Mouse (Mus musculus): Measurements from ENCODE around the gene Mxd3. TPM values are rescaled to one million over a fixed set of nuclear protein-coding genes. Genes with fewer than 3 reads are reported as not detected.
A peak's percentile ranks its signal among the peaks of the same experiment; 100 is the strongest.

The Mxd3 gene
- total and polyA plus RNA-seq, 2 experiments from 2014 or later, result 7.3 to 10.5 TPM

DNA sequence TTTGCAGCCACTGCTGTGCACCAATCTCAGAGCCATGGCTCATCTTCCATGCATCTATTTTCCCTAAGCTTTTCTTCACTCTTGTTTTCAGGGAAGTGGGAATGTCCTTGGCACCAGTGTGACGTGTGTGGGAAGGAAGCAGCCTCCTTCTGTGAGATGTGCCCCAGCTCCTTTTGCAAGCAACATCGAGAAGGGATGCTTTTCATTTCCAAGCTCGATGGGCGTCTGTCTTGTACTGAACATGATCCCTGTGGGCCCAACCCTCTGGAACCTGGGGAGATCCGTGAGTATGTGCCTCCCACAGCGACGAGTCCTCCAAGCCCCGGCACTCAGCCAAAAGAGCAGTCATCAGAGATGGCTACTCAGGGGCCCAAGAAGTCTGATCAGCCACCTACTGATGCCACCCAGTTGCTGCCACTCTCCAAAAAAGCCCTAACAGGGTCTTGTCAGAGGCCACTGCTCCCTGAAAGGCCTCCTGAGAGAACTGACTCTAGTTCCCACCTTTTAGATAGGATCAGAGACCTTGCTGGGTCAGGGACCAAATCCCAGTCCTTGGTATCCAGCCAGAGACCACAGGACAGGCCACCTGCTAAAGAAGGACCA lies 17.5 kb downstream of the Mxd3 start:
- no peak for TF ChIP-seq CTCF (IDR thresholded peaks at IDR 0.05; ENCODE audit: low read depth)
- H3K27ac ChIP-seq (ENCODE audit: low read depth, low read length), result no peak overlapping the region
- no peaks in the 10 kb centered on the region for H3K27me3 ChIP-seq (ENCODE audit: insufficient read depth, low read length)
- H3K4me2 ChIP-seq (ENCODE audit: low read depth), result no peak overlapping the region
- ATAC-seq (no peak), DNase-seq (no peak)
- no peak overlapping the region for H3K4me3 ChIP-seq (ENCODE audit: low read depth, low read length)
- no peaks in the 10 kb centered on the region for H3K9me3 ChIP-seq (ENCODE audit: low read length)
- peaks cover 73% of the 10 kb centered on the region for H3K36me3 ChIP-seq (ENCODE audit: insufficient read depth)
- 93% methylated on average over 8 of the region's 8 CpGs for WGBS
- H3K9ac ChIP-seq, result no peak overlapping the region
- no peaks in the 10 kb centered on the region for H3K4me1 ChIP-seq (ENCODE audit: insufficient read depth)

DNA sequence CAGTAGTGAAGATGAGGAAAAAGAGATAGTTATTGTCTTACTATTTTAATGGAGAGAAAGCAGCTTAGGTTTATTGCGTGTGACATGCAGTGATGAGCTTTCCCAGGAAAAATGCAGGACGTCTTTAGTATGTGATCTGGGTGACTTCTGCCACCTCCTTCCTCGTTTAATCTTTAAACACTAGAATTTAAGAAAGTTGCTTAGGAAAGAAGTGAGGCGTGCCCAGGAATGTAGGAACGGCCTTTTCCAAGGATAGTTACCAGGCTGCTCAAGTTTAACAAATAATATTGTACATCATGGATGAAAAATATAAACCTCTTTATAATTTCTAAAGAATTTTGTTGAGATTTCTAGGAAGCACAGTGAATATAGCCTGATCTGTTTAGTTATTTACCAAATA lies 28.7 kb downstream of the Mxd3 start:
- Histone ChIP-seq H3K4me3 (ENCODE audit: low read depth, low read length) (no peak overlapping the region), H3K9ac (no peak overlapping the region), H3K36me3 (ENCODE audit: insufficient read depth) (peaks cover 54% of the 10 kb centered on the region), H3K9me3 (ENCODE audit: low read length) (no peaks in the 10 kb centered on the region), H3K4me2 (ENCODE audit: low read depth) (no peak overlapping the region), H3K4me1 (ENCODE audit: insufficient read depth) (no peaks in the 10 kb centered on the region), H3K27ac (ENCODE audit: low read depth, low read length) (no peak overlapping the region), H3K27me3 (ENCODE audit: insufficient read depth, low read length) (no peaks in the 10 kb centered on the region)
- WGBS, result 94% methylated on average over 5 of the region's 5 CpGs
- DNase-seq (no peak), ATAC-seq (no peak)
- no peak for TF ChIP-seq CTCF (IDR thresholded peaks at IDR 0.05; ENCODE audit: low read depth)

DNA sequence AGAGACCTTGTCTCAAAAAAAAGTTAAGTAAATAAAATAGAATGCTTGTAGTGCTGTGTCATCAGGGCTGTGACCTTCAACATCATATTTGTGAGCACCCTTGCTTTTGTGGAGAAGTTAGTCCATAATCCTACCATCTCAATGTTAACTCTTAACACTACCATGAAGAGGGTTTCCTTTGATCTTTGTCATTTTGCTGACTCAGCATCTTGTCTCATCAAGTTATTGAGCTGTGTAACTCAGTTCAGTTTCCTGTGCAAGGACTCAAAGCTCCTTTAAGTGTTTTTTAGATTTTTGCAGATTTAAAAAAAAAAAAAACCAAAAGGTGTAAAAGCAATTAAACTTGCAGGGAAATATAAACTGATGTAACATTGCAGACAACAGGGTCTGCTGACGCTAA lies 32.9 kb downstream of the Mxd3 start:
- Histone ChIP-seq H3K4me2 (ENCODE audit: low read depth) (no peak overlapping the region), H3K27ac (ENCODE audit: low read depth, low read length) (no peak overlapping the region), H3K27me3 (ENCODE audit: insufficient read depth, low read length) (no peaks in the 10 kb centered on the region), H3K36me3 (ENCODE audit: insufficient read depth) (peaks cover 58% of the 10 kb centered on the region), H3K9ac (no peak overlapping the region), H3K9me3 (ENCODE audit: low read length) (no peaks in the 10 kb centered on the region), H3K4me1 (ENCODE audit: insufficient read depth) (no peaks in the 10 kb centered on the region), H3K4me3 (ENCODE audit: low read depth, low read length) (no peak overlapping the region)
- DNase-seq (no peak), ATAC-seq (no peak)
- 91% methylated on average over 1 of the region's 1 CpGs for WGBS
- TF ChIP-seq CTCF (IDR thresholded peaks at IDR 0.05; ENCODE audit: low read depth), result no peak

DNA sequence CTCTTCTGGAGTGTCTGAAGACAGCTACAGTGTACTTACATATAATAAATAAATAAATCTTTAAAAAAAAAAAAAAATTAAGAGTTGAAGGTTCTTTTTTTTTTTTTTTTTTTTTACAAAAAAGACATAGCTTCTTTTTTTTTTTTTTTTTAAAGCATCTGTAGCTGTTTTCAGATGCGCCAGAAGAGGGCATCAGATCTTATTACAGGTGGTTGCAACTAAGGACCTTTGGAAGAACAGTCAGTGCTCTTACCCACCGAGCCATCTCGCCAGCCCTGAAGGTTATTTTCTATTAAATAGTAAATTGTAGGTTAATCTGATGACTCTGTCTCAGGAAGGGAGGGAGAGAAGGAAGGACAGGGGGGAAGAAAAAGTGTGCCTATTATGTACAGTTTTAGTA lies 40.8 kb downstream of the Mxd3 start:
- Histone ChIP-seq H3K4me3 (ENCODE audit: low read depth, low read length) (no peak overlapping the region), H3K9me3 (ENCODE audit: low read length) (no peaks in the 10 kb centered on the region), H3K4me1 (ENCODE audit: insufficient read depth) (no peaks in the 10 kb centered on the region), H3K9ac (no peak overlapping the region), H3K27me3 (ENCODE audit: insufficient read depth, low read length) (no peaks in the 10 kb centered on the region), H3K27ac (ENCODE audit: low read depth, low read length) (no peak overlapping the region), H3K36me3 (ENCODE audit: insufficient read depth) (peaks cover 51% of the 10 kb centered on the region), H3K4me2 (ENCODE audit: low read depth) (no peak overlapping the region)
- no peak for TF ChIP-seq CTCF (IDR thresholded peaks at IDR 0.05; ENCODE audit: low read depth)
- no peak for ATAC-seq
- DNase-seq, result peak; percentile 1
- 75% methylated on average over 3 of the region's 3 CpGs for WGBS

DNA sequence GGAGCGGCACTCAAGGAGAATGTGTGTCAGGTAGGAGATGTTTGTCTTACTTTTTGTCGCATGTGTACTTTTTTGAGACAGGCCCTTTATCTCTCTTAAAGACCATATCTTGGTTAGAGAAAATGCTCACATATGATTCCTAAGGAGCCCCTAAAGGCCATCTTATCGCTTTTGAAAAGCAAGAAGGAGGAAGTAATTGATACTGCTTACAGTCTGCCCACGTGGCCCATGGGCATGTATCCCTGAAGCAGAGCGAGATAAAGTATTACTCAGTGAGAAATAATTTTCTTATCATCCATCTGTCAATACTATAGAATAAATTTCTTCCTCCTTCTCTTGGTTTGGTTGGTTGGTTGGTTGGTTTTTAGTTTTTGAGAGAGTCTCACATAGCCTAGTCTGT lies 52.0 kb downstream of the Mxd3 start:
- Histone ChIP-seq H3K9me3 (ENCODE audit: low read length) (no peaks in the 10 kb centered on the region), H3K4me2 (ENCODE audit: low read depth) (no peak overlapping the region), H3K9ac (no peak overlapping the region), H3K27me3 (ENCODE audit: insufficient read depth, low read length) (no peaks in the 10 kb centered on the region), H3K4me3 (ENCODE audit: low read depth, low read length) (no peak overlapping the region), H3K27ac (ENCODE audit: low read depth, low read length) (no peak overlapping the region), H3K36me3 (ENCODE audit: insufficient read depth) (peaks cover 43% of the 10 kb centered on the region), H3K4me1 (ENCODE audit: insufficient read depth) (no peaks in the 10 kb centered on the region)
- 94% methylated on average over 5 of the region's 5 CpGs for WGBS
- ATAC-seq, result no peak
- TF ChIP-seq CTCF (IDR thresholded peaks at IDR 0.05; ENCODE audit: low read depth), result no peak
- no peak for DNase-seq

DNA sequence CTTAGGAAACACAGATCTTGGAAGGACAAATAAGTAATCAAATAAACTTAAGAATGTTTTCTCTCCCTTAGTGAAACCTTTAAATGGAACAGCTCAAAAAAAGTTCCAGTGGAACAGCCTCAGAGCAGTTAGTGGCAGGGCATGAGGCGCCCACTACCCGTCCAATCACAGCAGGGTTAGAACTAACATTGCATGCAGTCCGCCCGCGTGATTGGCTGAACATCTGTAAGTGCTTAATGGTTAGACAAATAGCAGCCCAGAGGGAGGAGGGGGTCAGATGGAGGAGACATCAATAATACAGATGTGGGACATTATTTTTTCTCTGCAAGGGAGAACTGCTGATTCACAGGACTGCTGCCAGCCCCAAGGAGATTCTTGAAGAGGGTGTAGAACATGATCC lies 52.4 kb downstream of the Mxd3 start:
- Histone ChIP-seq H3K27me3 (ENCODE audit: insufficient read depth, low read length) (no peaks in the 10 kb centered on the region), H3K9me3 (ENCODE audit: low read length) (no peaks in the 10 kb centered on the region), H3K4me1 (ENCODE audit: insufficient read depth) (no peaks in the 10 kb centered on the region), H3K27ac (ENCODE audit: low read depth, low read length) (no peak overlapping the region), H3K4me2 (ENCODE audit: low read depth) (no peak overlapping the region), H3K4me3 (ENCODE audit: low read depth, low read length) (no peak overlapping the region), H3K9ac (no peak overlapping the region), H3K36me3 (ENCODE audit: insufficient read depth) (peaks cover 44% of the 10 kb centered on the region)
- 88% methylated on average over 5 of the region's 5 CpGs for WGBS
- no peak for DNase-seq
- no peak for ATAC-seq
- TF ChIP-seq CTCF (IDR thresholded peaks at IDR 0.05; ENCODE audit: low read depth), result no peak

Other genes starting within 250 kb of the Mxd3 start
- 12.6 and 13.2 TPM in 2 replicates for gene Uimc1, start 229.5 kb downstream of the Mxd3 start, total RNA-seq (2014; rRNA removed)
- 12.2 and 13.3 TPM in 2 replicates for gene Uimc1, start 229.5 kb downstream of the Mxd3 start, polyA plus RNA-seq (2015; fragmentation: Nextera tagmentation; extraction: Ambion mirVana)
- gene Zfp346, start 224.5 kb downstream of the Mxd3 start, total RNA-seq (2014; rRNA removed), result 24.8 and 32.8 TPM in 2 replicates
- 14.4 and 20.5 TPM in 2 replicates for gene Zfp346, start 224.5 kb downstream of the Mxd3 start, polyA plus RNA-seq (2015; fragmentation: Nextera tagmentation; extraction: Ambion mirVana)
- not detected in 2 replicates for gene Gm17617, start 196.3 kb downstream of the Mxd3 start, total RNA-seq (2014; rRNA removed)
- gene Gm17617, start 196.3 kb downstream of the Mxd3 start, polyA plus RNA-seq (2015; fragmentation: Nextera tagmentation; extraction: Ambion mirVana), result not detected in 2 replicates
- gene Fgfr4, start 177.2 kb downstream of the Mxd3 start, total RNA-seq (2014; rRNA removed), result 0.08 and 0.19 TPM in 2 replicates
- 0.33 and 0.40 TPM in 2 replicates for gene Fgfr4, start 177.2 kb downstream of the Mxd3 start, polyA plus RNA-seq (2015; fragmentation: Nextera tagmentation; extraction: Ambion mirVana)
- gene Nsd1, start 120.0 kb downstream of the Mxd3 start, total RNA-seq (2014; rRNA removed), result 81.2 and 104 TPM in 2 replicates
- 37.5 and 48.2 TPM in 2 replicates for gene Nsd1, start 120.0 kb downstream of the Mxd3 start, polyA plus RNA-seq (2015; fragmentation: Nextera tagmentation; extraction: Ambion mirVana)
- gene Prelid1, start 9.3 kb downstream of the Mxd3 start, total RNA-seq (2014; rRNA removed), result 159 and 187 TPM in 2 replicates
- gene Prelid1, start 9.3 kb downstream of the Mxd3 start, polyA plus RNA-seq (2015; fragmentation: Nextera tagmentation; extraction: Ambion mirVana), result 313 and 316 TPM in 2 replicates
- gene Rab24, start 7.9 kb downstream of the Mxd3 start, total RNA-seq (2014; rRNA removed), result 67.3 and 77.4 TPM in 2 replicates
- 92.3 and 99.4 TPM in 2 replicates for gene Rab24, start 7.9 kb downstream of the Mxd3 start, polyA plus RNA-seq (2015; fragmentation: Nextera tagmentation; extraction: Ambion mirVana)
- gene Lman2, start 33.0 kb upstream of the Mxd3 start, total RNA-seq (2014; rRNA removed), result 55.2 and 62.6 TPM in 2 replicates
- gene Lman2, start 33.0 kb upstream of the Mxd3 start, polyA plus RNA-seq (2015; fragmentation: Nextera tagmentation; extraction: Ambion mirVana), result 32.8 TPM in 2 replicates
- gene Rgs14, start 39.9 kb upstream of the Mxd3 start, total RNA-seq (2014; rRNA removed), result 4.0 and 4.4 TPM in 2 replicates
- gene Rgs14, start 39.9 kb upstream of the Mxd3 start, polyA plus RNA-seq (2015; fragmentation: Nextera tagmentation; extraction: Ambion mirVana), result 2.5 and 3.9 TPM in 2 replicates
- 0.95 TPM in 1 of 2 replicates, not detected in the other for gene Slc34a1, start 68.4 kb upstream of the Mxd3 start, total RNA-seq (2014; rRNA removed)
- gene Slc34a1, start 68.4 kb upstream of the Mxd3 start, polyA plus RNA-seq (2015; fragmentation: Nextera tagmentation; extraction: Ambion mirVana), result 0.29 TPM in 1 of 2 replicates, not detected in the other
- not detected in 2 replicates for gene Pfn3, start 85.4 kb upstream of the Mxd3 start, total RNA-seq (2014; rRNA removed)
- 0.93 and 1.5 TPM in 2 replicates for gene Pfn3, start 85.4 kb upstream of the Mxd3 start, polyA plus RNA-seq (2015; fragmentation: Nextera tagmentation; extraction: Ambion mirVana)
- 0.15 TPM in 1 of 2 replicates, not detected in the other for gene F12, start 97.0 kb upstream of the Mxd3 start, total RNA-seq (2014; rRNA removed)
- 0.45 and 0.51 TPM in 2 replicates for gene F12, start 97.0 kb upstream of the Mxd3 start, polyA plus RNA-seq (2015; fragmentation: Nextera tagmentation; extraction: Ambion mirVana)
- gene Grk6, start 115.2 kb upstream of the Mxd3 start, total RNA-seq (2014; rRNA removed), result 79.5 and 88.2 TPM in 2 replicates
- 38.5 and 40.8 TPM in 2 replicates for gene Grk6, start 115.2 kb upstream of the Mxd3 start, polyA plus RNA-seq (2015; fragmentation: Nextera tagmentation; extraction: Ambion mirVana)
- gene Prr7, start 134.4 kb upstream of the Mxd3 start, total RNA-seq (2014; rRNA removed), result 108 and 118 TPM in 2 replicates
- 7.8 and 8.7 TPM in 2 replicates for gene Prr7, start 134.4 kb upstream of the Mxd3 start, polyA plus RNA-seq (2015; fragmentation: Nextera tagmentation; extraction: Ambion mirVana)
- 545 and 619 TPM in 2 replicates for gene Dbn1, start 158.3 kb upstream of the Mxd3 start, total RNA-seq (2014; rRNA removed)
- gene Dbn1, start 158.3 kb upstream of the Mxd3 start, polyA plus RNA-seq (2015; fragmentation: Nextera tagmentation; extraction: Ambion mirVana), result 603 and 619 TPM in 2 replicates
- gene Pdlim7, start 183.9 kb upstream of the Mxd3 start, total RNA-seq (2014; rRNA removed), result 26.6 and 36.7 TPM in 2 replicates
- 114 and 115 TPM in 2 replicates for gene Pdlim7, start 183.9 kb upstream of the Mxd3 start, polyA plus RNA-seq (2015; fragmentation: Nextera tagmentation; extraction: Ambion mirVana)
- gene Dok3, start 199.5 kb upstream of the Mxd3 start, total RNA-seq (2014; rRNA removed), result 2.5 and 4.8 TPM in 2 replicates
- gene Dok3, start 199.5 kb upstream of the Mxd3 start, polyA plus RNA-seq (2015; fragmentation: Nextera tagmentation; extraction: Ambion mirVana), result 0.82 TPM in 2 replicates
- 65.2 and 69.6 TPM in 2 replicates for gene Ddx41, start 206.8 kb upstream of the Mxd3 start, total RNA-seq (2014; rRNA removed)
- gene Ddx41, start 206.8 kb upstream of the Mxd3 start, polyA plus RNA-seq (2015; fragmentation: Nextera tagmentation; extraction: Ambion mirVana), result 46.1 and 51.7 TPM in 2 replicates
- gene Fam193b, start 241.3 kb upstream of the Mxd3 start, total RNA-seq (2014; rRNA removed), result 88.4 and 93.1 TPM in 2 replicates
- 41.2 and 41.6 TPM in 2 replicates for gene Fam193b, start 241.3 kb upstream of the Mxd3 start, polyA plus RNA-seq (2015; fragmentation: Nextera tagmentation; extraction: Ambion mirVana)
- 52.9 and 56.3 TPM in 2 replicates for gene Tmed9, start 243.9 kb upstream of the Mxd3 start, total RNA-seq (2014; rRNA removed)
- gene Tmed9, start 243.9 kb upstream of the Mxd3 start, polyA plus RNA-seq (2015; fragmentation: Nextera tagmentation; extraction: Ambion mirVana), result 102 TPM in 2 replicates